Mouse (Mus musculus) layer of hippocampus, adult 2 months (tissue): ENCODE data around the gene Tbc1d19. TPM values are rescaled to one million over a fixed set of nuclear protein-coding genes. Genes with fewer than 3 reads are reported as not detected.
A peak's percentile ranks its signal among the peaks of the same experiment; 100 is the strongest.

Experiments
- DNase-seq, 2 experiments: peaks; one replicate each; pipeline ENCODE4 v3.0.0; 2022; ENCODE audit warnings: low spot score in 2 of 2
- H3K27ac ChIP-seq: fragments of 200-600 bp; 2 replicates; pipeline ENCODE4 v1.8.1; 2022
- H3K4me3 ChIP-seq: fragments of 200-600 bp; 2 replicates; pipeline ENCODE4 v1.8.1; 2022; ENCODE audit warnings: mild to moderate bottlenecking
- CTCF ChIP-seq: fragments of 200-600 bp; conservative IDR thresholded peaks from 2 replicates; pipeline ENCODE4 v1.8.1; 2022; ENCODE audit warnings: antibody characterized with exemption, mild to moderate bottlenecking, moderate library complexity
- total RNA-seq, 2 experiments: library from RNA; stranded (reverse); gene quantifications; 2 replicates each; pipeline ENCODE4 v1.2.3; 2021

Gene Tbc1d19
- total RNA-seq, 2 experiments from 2014 or later, result 45.7 to 48.4 TPM

- TF ChIP-seq CTCF, result no peak
- Histone ChIP-seq H3K27ac (no peak overlapping the region), H3K4me3 (no peak overlapping the region)
- DNase-seq, result no peak
These were observed 137.3 kb downstream of the Tbc1d19 start for GRCm38 (mm10) chr5:53946747-53947146.

DNA sequence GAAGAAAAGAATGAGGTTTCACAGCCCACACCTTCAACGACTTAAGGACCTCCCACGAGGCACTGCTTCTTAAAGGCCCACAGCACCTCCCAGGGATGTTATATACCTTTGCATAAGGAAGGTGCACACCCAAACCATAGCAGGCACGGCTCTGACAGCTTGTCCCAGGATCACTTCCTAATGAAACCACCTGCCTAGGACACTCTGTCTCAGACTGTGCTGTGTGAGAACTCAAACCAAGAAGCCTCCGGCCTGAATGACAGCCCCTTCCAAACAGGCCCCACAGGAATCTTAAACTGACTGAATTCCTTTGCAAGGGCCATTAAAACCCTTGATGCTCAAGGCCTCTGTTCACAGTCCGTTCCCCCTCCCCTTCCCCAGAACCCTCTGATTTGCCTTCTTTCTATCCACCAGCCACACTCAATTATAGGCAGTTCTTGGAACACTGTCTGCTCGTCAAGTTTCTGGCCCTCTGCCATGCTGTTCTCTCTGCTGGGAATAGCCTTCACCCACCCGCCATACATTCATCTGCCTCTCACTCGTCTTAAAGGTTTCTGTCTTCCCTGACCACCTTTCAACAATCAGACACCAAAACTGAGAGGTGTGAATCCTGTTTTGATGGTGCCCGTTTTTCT is 138.3 kb downstream of the Tbc1d19 start:
- no peak overlapping the region for H3K4me3 ChIP-seq
- TF ChIP-seq CTCF, result no peak
- DNase-seq, result peak in 1 of 2 experiments; percentile 30
- H3K27ac ChIP-seq, result no peak overlapping the region; the same call in 1 of the 2 replicates

DNA sequence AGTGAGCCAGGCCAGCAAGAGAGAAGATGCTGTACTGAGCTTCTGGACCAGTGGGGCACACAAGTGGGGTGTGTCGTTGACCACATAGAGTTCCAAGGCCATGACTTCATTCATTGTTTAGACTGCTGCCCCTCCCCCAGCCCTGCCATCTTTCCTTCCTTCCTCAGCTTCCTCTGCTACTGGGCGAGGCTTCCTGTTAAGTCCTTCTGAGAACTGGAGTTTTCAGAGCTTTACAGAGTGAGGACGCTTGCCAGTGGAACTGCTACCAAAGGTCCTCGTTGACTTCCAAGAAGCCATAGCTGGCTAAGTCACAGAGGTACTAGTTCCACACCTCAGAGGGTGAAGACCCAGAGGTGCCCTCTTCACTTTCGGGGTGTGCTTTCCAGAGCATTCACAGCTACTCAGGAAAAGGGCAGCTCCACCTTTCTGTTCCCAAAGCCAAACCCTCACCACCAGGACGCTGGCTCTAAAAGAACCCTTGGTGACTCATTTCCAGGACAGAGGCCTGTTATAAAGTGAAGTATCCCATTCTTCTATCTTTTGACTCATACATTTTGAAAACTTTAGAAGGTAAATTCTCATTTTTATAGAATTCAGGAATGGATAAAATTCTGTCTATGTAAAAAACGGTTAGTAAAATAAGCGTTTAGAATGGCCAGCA is 139.3 kb downstream of the Tbc1d19 start:
- TF ChIP-seq CTCF, result no peak
- Histone ChIP-seq H3K27ac (peak overlapping the region; percentile 51; the same call in 1 of the 2 replicates), H3K4me3 (no peak overlapping the region)
- DNase-seq, result no peak

- TF ChIP-seq CTCF, result no peak
- Histone ChIP-seq H3K27ac (no peak overlapping the region), H3K4me3 (no peak overlapping the region)
- no peak for DNase-seq
These were observed 140.8 kb downstream of the Tbc1d19 start for GRCm38 (mm10) chr5:53950189-53950588.

- no peak for TF ChIP-seq CTCF
- Histone ChIP-seq H3K27ac (no peak overlapping the region), H3K4me3 (no peak overlapping the region)
- DNase-seq, result no peak
These were observed 143.8 kb downstream of the Tbc1d19 start for GRCm38 (mm10) chr5:53953216-53953615.

Other genes starting within 250 kb of the Tbc1d19 start
- gene Cckar, start 101.9 kb upstream of the Tbc1d19 start, total RNA-seq, result not detected
- 100 to 1,000 TPM; 168 to 172 TPM for gene Stim2, start 188.9 kb downstream of the Tbc1d19 start, total RNA-seq